Mouse (Mus musculus): ENCODE results near the gene Gm12185.
"Not testable (repeated sequence)": the region's sequence is repeated elsewhere in the genome, so short reads cannot be mapped to it uniquely, and the experiment has no call there.

Gm12185 gene

GRCm38 (mm10) chr11:48918380-48918779 lies 73.6 kb downstream of the Gm12185 start:
- no peak for DNase-seq (ENCODE audit: low read depth, low spot score)

GRCm38 (mm10) chr11:48913611-48914010 lies 78.4 kb downstream of the Gm12185 start:
- DNase-seq (ENCODE audit: low read depth, low spot score): no peak

DNA sequence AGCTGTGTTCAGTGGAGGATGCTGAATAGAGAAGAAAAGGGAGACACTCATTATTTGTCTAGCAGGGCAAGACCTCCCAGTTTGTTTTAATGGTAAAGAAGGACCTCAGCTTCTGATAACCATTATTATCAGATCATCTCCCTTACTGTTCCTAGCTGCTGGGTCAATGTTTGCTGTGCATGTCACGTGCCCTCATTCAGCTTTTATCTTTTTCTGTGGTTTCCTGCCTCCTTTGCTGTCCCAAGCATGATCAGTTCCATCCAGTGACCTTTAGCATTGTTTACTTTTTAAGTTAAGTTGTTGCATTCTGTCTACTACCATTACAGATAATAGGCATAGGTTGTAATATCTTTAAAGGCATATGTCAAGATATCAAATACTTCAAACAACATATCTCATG lies 83.6 kb downstream of the Gm12185 start:
- no peak for DNase-seq (ENCODE audit: low read depth, low spot score)

DNA sequence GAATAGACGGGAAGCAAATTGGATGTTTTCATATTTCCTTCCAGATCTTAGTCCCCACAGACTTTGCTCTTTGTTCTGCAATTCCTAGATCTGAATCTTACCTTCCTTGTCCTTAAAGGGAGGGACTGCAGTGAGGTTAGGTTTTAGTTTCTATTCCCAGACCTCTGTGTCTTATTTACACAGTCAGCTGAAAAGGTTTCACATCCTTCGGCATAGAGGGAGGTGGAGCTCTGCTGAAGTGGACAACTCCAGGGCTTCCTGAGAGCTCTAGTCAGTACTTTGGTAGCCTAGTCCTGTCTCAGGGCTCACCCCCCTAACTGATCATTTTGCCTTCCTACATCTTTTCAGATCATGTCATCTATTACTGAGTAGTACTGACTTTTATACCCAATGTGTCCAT lies 90.0 kb downstream of the Gm12185 start, which contains the start of gene Gm5431:
Gene Gm5431 (minus strand): TSS at position 194 of the 400 bp plus-strand sequence.
- DNase-seq (ENCODE audit: low read depth, low spot score): peak; percentile 2

DNA sequence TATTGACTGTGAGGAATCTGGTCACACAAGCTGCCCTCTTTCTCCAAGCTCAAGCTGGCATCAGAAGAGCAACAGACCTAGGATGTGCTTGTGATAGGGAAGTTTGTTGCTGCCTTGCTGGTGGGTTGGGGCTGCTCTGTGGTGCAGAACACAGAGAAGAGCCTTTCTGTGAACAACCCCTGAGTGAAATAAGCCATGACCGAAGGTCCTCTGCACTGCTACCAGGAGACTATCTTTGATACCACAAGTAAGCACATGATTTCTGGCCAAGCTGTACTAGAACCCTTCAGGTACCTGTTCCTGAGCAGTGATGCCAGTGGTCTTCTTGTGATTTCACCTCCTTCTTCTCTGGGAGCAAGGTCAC lies 90.5 kb downstream of the Gm12185 start:
- DNase-seq (ENCODE audit: low read depth, low spot score): not testable (repeated sequence)

DNA sequence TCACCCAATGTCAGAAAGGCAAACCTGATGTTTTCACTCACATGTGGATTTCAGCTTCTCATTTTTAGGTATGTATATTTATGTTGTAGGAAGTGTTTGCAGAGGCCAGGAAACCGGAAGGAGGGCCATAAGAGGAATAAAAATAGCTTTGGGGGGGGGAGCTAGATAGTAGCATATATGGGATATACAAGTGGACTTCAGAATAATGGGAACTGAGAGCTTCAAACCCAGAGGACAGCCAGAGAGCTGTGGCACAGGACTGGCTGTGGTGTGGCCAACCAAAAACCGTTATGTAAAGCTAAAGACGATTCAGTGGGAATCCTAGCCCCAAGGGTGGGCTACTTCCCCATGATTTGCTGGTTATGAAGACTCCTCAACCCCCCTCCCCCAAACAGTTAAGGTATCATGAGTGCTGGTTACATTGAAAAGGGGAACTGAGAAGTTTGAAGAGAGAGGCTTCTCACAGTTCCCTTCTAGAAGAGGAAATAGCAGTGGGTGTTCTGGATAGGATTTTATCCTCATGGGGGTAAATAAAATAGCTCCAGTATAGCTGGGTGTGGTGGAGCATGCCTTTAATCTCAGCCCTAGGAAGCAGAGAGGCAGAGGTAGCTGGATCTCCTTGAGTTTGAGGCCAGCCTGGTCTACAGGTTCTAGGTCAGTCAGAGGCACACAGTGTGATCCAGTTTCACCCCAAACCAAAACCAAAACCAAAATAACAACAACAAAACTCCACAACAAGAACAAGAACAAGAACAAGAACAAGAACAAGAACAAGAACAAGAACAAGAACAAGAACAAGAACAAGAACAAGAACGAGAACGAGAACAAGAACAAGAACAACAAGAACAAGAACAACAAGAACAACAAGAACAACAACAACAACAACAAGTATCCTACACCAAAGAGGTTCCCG lies 91.1 kb downstream of the Gm12185 start:
- DNase-seq (ENCODE audit: low read depth, low spot score): not testable (repeated sequence)

DNA sequence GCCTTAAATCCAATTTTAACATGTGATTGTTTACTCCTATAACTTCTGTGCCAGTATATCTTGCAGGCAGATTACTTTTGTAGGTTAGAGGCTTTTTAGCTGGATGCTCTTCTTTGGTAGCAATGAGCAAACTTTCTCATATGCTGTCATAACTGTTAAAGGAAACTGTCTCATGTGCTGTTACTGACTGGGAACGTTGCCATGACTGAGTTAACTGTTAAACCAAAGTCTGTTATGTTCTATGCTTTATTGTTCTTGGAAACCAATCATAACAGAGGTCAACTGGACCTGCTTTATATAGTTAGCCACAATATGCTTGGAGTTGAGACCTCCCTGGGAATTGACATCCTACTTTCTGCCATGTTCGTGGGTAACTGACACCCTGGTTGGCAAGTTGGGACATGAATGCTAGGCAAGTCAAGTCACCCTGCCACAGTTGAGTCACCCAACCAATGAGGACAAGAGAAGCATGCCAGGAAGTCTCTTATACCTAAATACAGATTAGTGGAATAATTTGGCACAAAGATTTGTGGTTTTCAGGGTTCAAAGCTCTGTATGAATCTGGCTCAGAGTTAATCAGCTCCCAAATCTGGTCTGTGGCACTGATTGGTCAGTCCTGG lies 93.1 kb downstream of the Gm12185 start:
- DNase-seq (ENCODE audit: low read depth, low spot score): no peak

- no peak for DNase-seq (ENCODE audit: low read depth, low spot score)
These were observed 115.3 kb downstream of the Gm12185 start for GRCm38 (mm10) chr11:48876680-48877079.

DNA sequence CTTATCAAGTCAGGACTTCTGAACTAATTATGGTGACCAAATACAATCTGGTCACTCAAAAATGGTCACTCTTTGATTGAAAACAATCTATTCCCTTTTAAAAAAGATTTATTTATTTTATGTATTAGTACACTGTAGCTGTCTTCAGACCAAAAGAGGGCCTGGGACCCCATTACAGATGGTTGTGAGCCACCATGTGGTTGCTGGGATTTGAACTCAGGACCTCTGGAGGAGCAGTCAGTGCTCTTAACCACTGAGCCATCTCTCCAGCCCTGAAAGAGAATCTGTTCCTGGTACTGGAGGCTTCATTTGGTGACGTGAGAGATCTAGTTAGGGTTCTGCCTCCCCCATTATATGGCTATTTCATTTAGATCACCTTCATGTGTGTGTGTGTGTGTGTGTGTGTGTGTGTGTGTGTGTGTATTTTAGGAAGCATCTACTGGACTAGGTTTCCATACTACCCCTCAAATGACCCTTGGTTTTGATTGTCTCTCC lies 116.6 kb downstream of the Gm12185 start:
- not testable (repeated sequence) for DNase-seq (ENCODE audit: low read depth, low spot score)

GRCm38 (mm10) chr11:48874465-48874864 lies 117.6 kb downstream of the Gm12185 start:
- peak; percentile 82 for DNase-seq (ENCODE audit: low read depth, low spot score)

GRCm38 (mm10) chr11:48873591-48874290 lies 118.3 kb downstream of the Gm12185 start:
- no peak for DNase-seq (ENCODE audit: low read depth, low spot score)

DNA sequence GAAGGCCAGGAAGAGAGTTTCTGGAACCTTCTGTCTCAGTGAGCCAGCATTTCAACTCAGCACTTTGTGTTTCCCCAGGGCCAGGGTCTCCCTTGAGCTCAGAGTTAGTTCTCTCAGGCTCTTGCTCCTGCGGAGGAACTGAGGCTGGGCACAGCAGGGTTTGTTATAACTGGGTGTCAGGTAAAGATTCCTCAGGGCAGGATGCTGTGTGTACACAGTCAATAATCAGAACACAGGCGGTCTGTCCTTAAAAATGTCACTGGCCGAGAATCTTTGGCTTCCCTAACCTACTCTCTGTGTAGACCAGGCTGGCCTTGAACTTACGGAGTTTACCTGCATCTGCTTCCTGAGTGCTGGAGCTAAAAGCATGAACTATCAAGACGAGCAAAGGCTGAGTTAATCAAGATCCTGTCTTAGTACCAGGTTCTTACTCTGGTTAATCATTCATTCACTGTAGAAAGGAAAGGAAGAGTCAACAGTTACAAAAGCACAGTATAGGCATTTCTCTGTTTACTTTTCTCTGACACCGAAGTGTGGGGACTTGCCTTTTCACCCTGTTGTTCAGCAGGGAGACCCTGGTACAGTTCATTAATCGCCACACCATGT lies 119.2 kb downstream of the Gm12185 start:
- no peak for DNase-seq (ENCODE audit: low read depth, low spot score)

GRCm38 (mm10) chr11:48871817-48872541 lies 120.0 kb downstream of the Gm12185 start:
- peak; percentile 74 for DNase-seq (ENCODE audit: low read depth, low spot score)

- DNase-seq (ENCODE audit: low read depth, low spot score): peak; percentile 67
These were observed 120.7 kb downstream of the Gm12185 start, which contains the start of gene Irgm1 for GRCm38 (mm10) chr11:48871201-48871772. TSS of gene Irgm1 (minus strand) at chr11:48871683.

- DNase-seq (ENCODE audit: low read depth, low spot score): no peak
These were observed 121.2 kb downstream of the Gm12185 start for GRCm38 (mm10) chr11:48870781-48871180.

GRCm38 (mm10) chr11:48869380-48870110 lies 122.5 kb downstream of the Gm12185 start:
- no peak for DNase-seq (ENCODE audit: low read depth, low spot score)

- no peak for DNase-seq (ENCODE audit: low read depth, low spot score)
These were observed 125.5 kb downstream of the Gm12185 start for GRCm38 (mm10) chr11:48866481-48866880.

GRCm38 (mm10) chr11:48863808-48864207 lies 128.2 kb downstream of the Gm12185 start:
- DNase-seq (ENCODE audit: low read depth, low spot score): no peak

GRCm38 (mm10) chr11:48862784-48863319 lies 129.2 kb downstream of the Gm12185 start:
- DNase-seq (ENCODE audit: low read depth, low spot score): no peak
